Mouse (Mus musculus): ENCODE results near the gene Uba52.
A peak's percentile ranks its signal among the peaks of the same experiment; 100 is the strongest.

Uba52 gene

GRCm38 (mm10) chr8:70503062-70503750 is 7.4 kb downstream of the Uba52 start:
- peak; percentile 60 for DNase-seq

- DNase-seq = no peak
Observed at GRCm38 (mm10) chr8:70502540-70502939, 8.1 kb downstream of the Uba52 start.

- DNase-seq = no peak
Observed at GRCm38 (mm10) chr8:70501820-70502529, 8.6 kb downstream of the Uba52 start.

- DNase-seq = no peak
Observed at GRCm38 (mm10) chr8:70500386-70501301, 10.0 kb downstream of the Uba52 start.

- no peak for DNase-seq
Observed at GRCm38 (mm10) chr8:70495771-70496062, 14.9 kb downstream of the Uba52 start.

- no peak for DNase-seq
Observed at GRCm38 (mm10) chr8:70495001-70495770, 15.4 kb downstream of the Uba52 start.

GRCm38 (mm10) chr8:70494416-70494945 is 16.1 kb downstream of the Uba52 start:
- DNase-seq = no peak

- no peak for DNase-seq
Observed at GRCm38 (mm10) chr8:70493692-70494415, 16.7 kb downstream of the Uba52 start.

GRCm38 (mm10) chr8:70492664-70493640 is 17.6 kb downstream of the Uba52 start, which contains the start of gene Crlf1:
TSS of gene Crlf1 (plus strand) at chr8:70493158.
- DNase-seq = no peak

- DNase-seq = no peak
Observed at GRCm38 (mm10) chr8:70490880-70491495, 19.6 kb downstream of the Uba52 start.

GRCm38 (mm10) chr8:70490061-70490879 is 20.3 kb downstream of the Uba52 start:
- no peak for DNase-seq

- no peak for DNase-seq
Observed at GRCm38 (mm10) chr8:70489576-70489975, 21.0 kb downstream of the Uba52 start.

GRCm38 (mm10) chr8:70488931-70489470 is 21.6 kb downstream of the Uba52 start:
- DNase-seq = no peak

GRCm38 (mm10) chr8:70487993-70488796 is 22.4 kb downstream of the Uba52 start:
- DNase-seq = no peak

GRCm38 (mm10) chr8:70486941-70487520 is 23.6 kb downstream of the Uba52 start, which contains the start of gene Tmem59l:
TSS of gene Tmem59l (minus strand) at chr8:70487358.
- peak; percentile 72 for DNase-seq

- no peak for DNase-seq
Observed at GRCm38 (mm10) chr8:70486191-70486681, 24.4 kb downstream of the Uba52 start.

GRCm38 (mm10) chr8:70482943-70483342 is 27.7 kb downstream of the Uba52 start:
- DNase-seq = no peak
